Mouse (Mus musculus): ENCODE results near the gene Narfl. TPM values are rescaled to one million over a fixed set of nuclear protein-coding genes. Genes with fewer than 3 reads are reported as not detected.

The Narfl gene
- polyA plus RNA-seq, 1 experiment from 2014 or later: 28.0 TPM

GRCm38 (mm10) chr17:25748238-25748637 lies 25.3 kb upstream of the Narfl start:
- no peak overlapping the region for H3K4me2 ChIP-seq (replicated peaks)
- ATAC-seq: no peak

GRCm38 (mm10) chr17:25749314-25749713 lies 24.3 kb upstream of the Narfl start:
- Histone ChIP-seq H3K4me3 (replicated peaks) (no peak overlapping the region), H3K4me1 (replicated peaks) (0 out of 2 replicates have a peak, but pooled peaks cover 7% of the 10 kb centered on the region), H3K36me3 (no peaks in the 10 kb centered on the region), H3K27ac (no peak overlapping the region), H3K9ac (replicated peaks) (no peak overlapping the region), H3K9me3 (no peaks in the 10 kb centered on the region), H3K4me2 (replicated peaks) (no peak overlapping the region), H3K27me3 (no peaks in the 10 kb centered on the region)
- no peak for ATAC-seq
- WGBS: 80% methylated on average over 6 of the region's 6 CpGs

More at GRCm38 (mm10) chr17:25748238-25748637, 25.3 kb upstream of the Narfl start:
- 0 out of 2 replicates have a peak, but pooled peaks cover 7% of the 10 kb centered on the region for H3K4me1 ChIP-seq (replicated peaks)
- no peak overlapping the region for H3K27ac ChIP-seq
- 91% methylated on average over 4 of the region's 4 CpGs for WGBS
- H3K27me3 ChIP-seq: no peaks in the 10 kb centered on the region
- H3K4me3 ChIP-seq (replicated peaks): no peak overlapping the region
- H3K9me3 ChIP-seq: no peaks in the 10 kb centered on the region
- H3K36me3 ChIP-seq: no peaks in the 10 kb centered on the region
- no peak overlapping the region for H3K9ac ChIP-seq (replicated peaks)

DNA sequence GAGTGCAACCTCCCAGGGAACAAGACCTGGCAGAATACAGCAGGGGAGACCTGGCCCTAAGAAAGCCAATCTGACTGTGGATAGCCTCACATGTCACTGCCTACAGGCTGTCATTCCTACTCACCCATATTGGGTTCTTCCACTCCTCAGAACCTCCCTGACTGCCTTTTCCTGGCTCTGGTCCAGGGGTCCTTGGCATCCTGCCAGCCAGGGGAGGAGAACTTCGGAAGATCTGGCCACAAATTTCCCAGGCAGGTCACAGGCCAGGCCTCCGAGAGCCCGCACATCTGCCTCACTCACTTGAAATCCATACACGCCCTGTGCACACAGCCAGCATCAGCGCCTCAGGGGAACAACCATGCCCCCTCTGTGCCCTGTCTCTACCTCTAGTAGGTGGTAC lies 22.1 kb upstream of the Narfl start:
- no peak overlapping the region for H3K27ac ChIP-seq
- H3K9me3 ChIP-seq: no peaks in the 10 kb centered on the region
- H3K27me3 ChIP-seq: peaks cover 5% of the 10 kb centered on the region; the same call in 1 of the 2 replicates
- H3K9ac ChIP-seq (replicated peaks): peak overlapping the region; percentile 14; the same call in 1 of the 2 replicates
- 68% methylated on average over 5 of the region's 5 CpGs for WGBS
- no peaks in the 10 kb centered on the region for H3K36me3 ChIP-seq
- H3K4me2 ChIP-seq (replicated peaks): no peak overlapping the region
- no peak overlapping the region for H3K4me3 ChIP-seq (replicated peaks)
- 0 out of 2 replicates have a peak, but pooled peaks cover 7% of the 10 kb centered on the region for H3K4me1 ChIP-seq (replicated peaks)
- 0 out of 2 replicates have a peak, but pooled peaks have one; percentile 27 for ATAC-seq

DNA sequence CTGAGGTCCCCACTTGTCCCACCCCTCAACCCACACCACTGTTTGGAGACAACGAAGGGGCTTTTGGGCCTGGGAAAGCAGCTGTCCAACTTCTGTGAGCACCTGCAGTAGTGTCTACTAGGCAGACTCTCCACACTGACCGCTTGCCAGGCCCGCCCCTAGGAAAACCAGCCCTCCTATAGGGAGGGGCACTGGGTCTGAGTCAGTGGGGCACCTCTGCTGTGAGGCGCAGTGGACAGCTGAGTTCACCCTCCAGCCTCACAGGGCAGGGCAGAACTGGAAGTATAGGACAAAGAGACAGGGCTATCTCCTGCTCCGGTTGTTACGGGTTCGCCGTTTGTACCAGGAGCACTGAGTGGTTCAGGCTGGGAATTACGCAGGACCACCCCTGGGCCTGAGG lies 19.3 kb upstream of the Narfl start, which contains the start of gene Msln:
Gene Msln (minus strand): TSS at position 138 of the 400 bp plus-strand sequence.
- H3K27ac ChIP-seq: no peak within 1 kb of the TSS
- no peak for ATAC-seq
- H3K4me3 ChIP-seq (replicated peaks): no peak within 1 kb of the TSS
- 0 out of 2 replicates have a peak, but pooled peaks cover 7% of the 10 kb centered on the region for H3K4me1 ChIP-seq (replicated peaks)
- no peaks in the 10 kb centered on the region for H3K36me3 ChIP-seq
- H3K9me3 ChIP-seq: no peaks in the 10 kb centered on the region
- H3K4me2 ChIP-seq (replicated peaks): no peak within 1 kb of the TSS
- peaks cover 15% of the 10 kb centered on the region for H3K27me3 ChIP-seq
- H3K9ac ChIP-seq (replicated peaks): no peak within 1 kb of the TSS
- 85% methylated on average over 9 of the region's 9 CpGs for WGBS

DNA sequence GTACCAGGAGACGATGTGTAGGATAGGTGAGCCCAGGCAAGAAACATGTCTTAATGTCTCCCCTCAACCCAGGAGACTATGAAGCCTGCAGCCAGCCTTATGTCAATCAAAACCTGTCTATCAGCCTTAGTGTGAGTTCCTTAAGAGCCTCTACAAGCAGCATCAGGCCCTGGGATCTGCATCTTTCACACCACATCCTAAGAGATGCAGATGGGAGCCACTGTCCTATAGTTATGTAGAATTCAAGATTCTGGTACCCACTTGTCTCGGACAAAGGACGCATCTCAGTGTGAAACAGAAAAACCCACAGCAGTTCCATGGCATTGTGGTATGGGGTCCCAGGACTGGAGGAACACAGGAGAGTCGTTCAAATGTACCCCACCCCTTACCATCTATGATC lies 18.5 kb upstream of the Narfl start:
- no peaks in the 10 kb centered on the region for H3K36me3 ChIP-seq
- no peak overlapping the region for H3K9ac ChIP-seq (replicated peaks)
- no peak overlapping the region for H3K4me3 ChIP-seq (replicated peaks)
- H3K9me3 ChIP-seq: no peaks in the 10 kb centered on the region
- no peak for ATAC-seq
- H3K27me3 ChIP-seq: peaks cover 22% of the 10 kb centered on the region
- H3K4me1 ChIP-seq (replicated peaks): 0 out of 2 replicates have a peak, but pooled peaks cover 7% of the 10 kb centered on the region
- H3K4me2 ChIP-seq (replicated peaks): no peak overlapping the region
- H3K27ac ChIP-seq: no peak overlapping the region
- 85% methylated on average over 4 of the region's 4 CpGs for WGBS

GRCm38 (mm10) chr17:25755627-25756377 lies 17.8 kb upstream of the Narfl start:
- H3K27ac ChIP-seq: no peak overlapping the region
- H3K4me2 ChIP-seq (replicated peaks): no peak overlapping the region
- 71% methylated on average over 4 of the region's 4 CpGs for WGBS
- H3K9me3 ChIP-seq: no peaks in the 10 kb centered on the region
- H3K27me3 ChIP-seq: peaks cover 27% of the 10 kb centered on the region
- ATAC-seq: no peak
- H3K9ac ChIP-seq (replicated peaks): no peak overlapping the region
- H3K4me3 ChIP-seq (replicated peaks): no peak overlapping the region
- H3K36me3 ChIP-seq: no peaks in the 10 kb centered on the region
- 0 out of 2 replicates have a peak, but pooled peaks cover 7% of the 10 kb centered on the region for H3K4me1 ChIP-seq (replicated peaks)

GRCm38 (mm10) chr17:25756378-25757242 lies 17.0 kb upstream of the Narfl start:
- Histone ChIP-seq H3K9ac (replicated peaks) (no peak overlapping the region), H3K36me3 (no peaks in the 10 kb centered on the region), H3K4me2 (replicated peaks) (no peak overlapping the region), H3K27me3 (peaks cover 31% of the 10 kb centered on the region), H3K4me1 (replicated peaks) (0 out of 2 replicates have a peak, but pooled peaks cover 2% of the 10 kb centered on the region), H3K27ac (no peak overlapping the region), H3K9me3 (no peaks in the 10 kb centered on the region), H3K4me3 (replicated peaks) (no peak overlapping the region)
- WGBS: 80% methylated on average over 9 of the region's 9 CpGs
- ATAC-seq: no peak

DNA sequence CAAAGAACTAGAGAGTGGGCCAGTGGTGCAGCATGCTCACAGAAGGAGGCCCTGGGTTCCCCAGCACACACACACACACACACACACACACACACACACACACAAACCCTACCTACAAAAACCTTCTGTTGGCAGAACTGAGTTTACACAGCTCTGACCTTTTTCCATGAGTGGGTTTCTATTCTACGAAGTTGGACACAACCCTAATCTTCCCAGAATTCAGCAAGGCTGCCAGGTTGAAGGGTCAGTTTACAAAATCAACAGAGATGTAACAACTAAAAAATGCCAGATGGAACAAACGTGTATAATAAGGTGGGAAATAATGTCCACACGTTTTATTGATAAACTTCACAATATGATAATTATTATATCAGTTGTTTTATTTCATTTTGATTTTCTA lies 15.9 kb upstream of the Narfl start:
- Histone ChIP-seq H3K27me3 (peaks cover 31% of the 10 kb centered on the region), H3K27ac (no peak overlapping the region), H3K4me1 (replicated peaks) (no peaks in the 10 kb centered on the region), H3K4me3 (replicated peaks) (no peak overlapping the region), H3K9ac (replicated peaks) (no peak overlapping the region), H3K36me3 (no peaks in the 10 kb centered on the region), H3K4me2 (replicated peaks) (no peak overlapping the region), H3K9me3 (no peaks in the 10 kb centered on the region)
- WGBS: 80% methylated on average over 3 of the region's 3 CpGs
- ATAC-seq: no peak

GRCm38 (mm10) chr17:25760148-25760547 lies 13.4 kb upstream of the Narfl start:
- 79% methylated on average over 8 of the region's 8 CpGs for WGBS
- no peak overlapping the region for H3K4me3 ChIP-seq (replicated peaks)
- H3K27me3 ChIP-seq: peaks cover 34% of the 10 kb centered on the region
- no peaks in the 10 kb centered on the region for H3K36me3 ChIP-seq
- no peak for ATAC-seq
- no peaks in the 10 kb centered on the region for H3K9me3 ChIP-seq
- no peak overlapping the region for H3K4me2 ChIP-seq (replicated peaks)
- no peak overlapping the region for H3K27ac ChIP-seq
- H3K4me1 ChIP-seq (replicated peaks): no peaks in the 10 kb centered on the region
- no peak overlapping the region for H3K9ac ChIP-seq (replicated peaks)

GRCm38 (mm10) chr17:25761561-25761970 lies 12.0 kb upstream of the Narfl start:
- WGBS: 38% methylated on average over 4 of the region's 4 CpGs

GRCm38 (mm10) chr17:25762591-25762990 lies 11.0 kb upstream of the Narfl start:
- Histone ChIP-seq H3K4me1 (replicated peaks) (no peaks in the 10 kb centered on the region), H3K36me3 (no peaks in the 10 kb centered on the region), H3K27ac (no peak overlapping the region), H3K9ac (replicated peaks) (no peak overlapping the region), H3K9me3 (no peaks in the 10 kb centered on the region), H3K4me2 (replicated peaks) (no peak overlapping the region), H3K27me3 (peaks cover 39% of the 10 kb centered on the region), H3K4me3 (replicated peaks) (no peak overlapping the region)
- no peak for ATAC-seq
- 25% methylated on average over 3 of the region's 3 CpGs for whole genome bisulfite sequencing

More at GRCm38 (mm10) chr17:25761561-25761970, 12.0 kb upstream of the Narfl start:
- Histone ChIP-seq H3K4me1 (replicated peaks) (no peaks in the 10 kb centered on the region), H3K4me2 (replicated peaks) (no peak overlapping the region), H3K36me3 (no peaks in the 10 kb centered on the region), H3K9me3 (no peaks in the 10 kb centered on the region), H3K4me3 (replicated peaks) (no peak overlapping the region), H3K9ac (replicated peaks) (no peak overlapping the region), H3K27ac (no peak overlapping the region), H3K27me3 (peaks cover 29% of the 10 kb centered on the region)
- ATAC-seq: no peak

GRCm38 (mm10) chr17:25765886-25766285 lies 7.7 kb upstream of the Narfl start:
- H3K27me3 ChIP-seq: peaks cover 28% of the 10 kb centered on the region
- H3K9me3 ChIP-seq: no peaks in the 10 kb centered on the region
- H3K9ac ChIP-seq (replicated peaks): no peak overlapping the region
- WGBS: 49% methylated on average over 5 of the region's 5 CpGs
- no peak overlapping the region for H3K4me2 ChIP-seq (replicated peaks)
- H3K36me3 ChIP-seq: no peaks in the 10 kb centered on the region
- H3K27ac ChIP-seq: no peak overlapping the region
- peak; percentile 56 for ATAC-seq
- no peak overlapping the region for H3K4me3 ChIP-seq (replicated peaks)
- H3K4me1 ChIP-seq (replicated peaks): no peaks in the 10 kb centered on the region

Data from midbrain, embryonic 13.5 days (tissue).